Mouse (Mus musculus) liver, postnatal 0 days (tissue): ENCODE data around the gene Stambp. TPM values are rescaled to one million over a fixed set of nuclear protein-coding genes. Genes with fewer than 3 reads are reported as not detected.

Experiments
- ATAC-seq: fragments of 200-750 bp; cut with Nextera tagmentation; 2 replicates; pipeline ENCODE4 v1.8.0; 2017; ENCODE audit warnings: mild to moderate bottlenecking, moderate library complexity
- DNase-seq: peaks from one replicate; pipeline ENCODE4 v3.0.0-alpha.2; 2016
- H3K27ac ChIP-seq: fragments of 300-500 bp; sonication (generic); 2 replicates; pipeline ENCODE4 v1.5.1; 2014; ENCODE audit warnings: antibody characterized with exemption, moderate library complexity, mild to moderate bottlenecking, low read depth
- H3K27me3 ChIP-seq: fragments of 300-500 bp; sonication (generic); 2 replicates; pipeline ENCODE4 v1.6.1; 2014; ENCODE audit warnings: low read length, control low read depth, mixed read lengths; ENCODE audit not compliant: insufficient read depth
- H3K36me3 ChIP-seq: fragments of 300-500 bp; sonication (generic); replicated peaks from 2 replicates; pipeline ENCODE4 v1.6.1; 2014; ENCODE audit warnings: mild to moderate bottlenecking, control low read depth, low read length, moderate library complexity, mixed read lengths; ENCODE audit not compliant: insufficient read depth
- H3K4me1 ChIP-seq: fragments of 300-500 bp; sonication (generic); 2 replicates; pipeline ENCODE4 v1.6.1; 2014; ENCODE audit warnings: antibody characterized with exemption, mild to moderate bottlenecking, control low read depth; ENCODE audit not compliant: insufficient read depth
- H3K4me2 ChIP-seq: fragments of 300-500 bp; sonication (generic); 2 replicates; pipeline ENCODE4 v1.6.1; 2014; ENCODE audit warnings: low read depth, mild to moderate bottlenecking, low read length, moderate library complexity, mixed read lengths
- H3K4me3 ChIP-seq: fragments of 300-500 bp; sonication (generic); 2 replicates; pipeline ENCODE4 v1.5.1; 2014; ENCODE audit warnings: low read depth, low read length
- H3K9ac ChIP-seq: fragments of 300-500 bp; sonication (generic); replicated peaks from 2 replicates; pipeline ENCODE4 v1.6.1; 2014; ENCODE audit warnings: mild to moderate bottlenecking, moderate library complexity
- H3K9me3 ChIP-seq: fragments of 300-500 bp; sonication (generic); 2 replicates; pipeline ENCODE4 v1.6.1; 2016; ENCODE audit warnings: mild to moderate bottlenecking, control low read depth, low read length, mixed read lengths
- CTCF ChIP-seq: sonication (generic); IDR thresholded peaks from 2 replicates; pipeline ENCODE4 v1.5.1; 2016; ENCODE audit warnings: antibody characterized with exemption, low read depth
- EP300 ChIP-seq: IDR thresholded peaks from 2 replicates; pipeline ENCODE4 v1.6.1; 2016; ENCODE audit warnings: antibody characterized with exemption, low read depth, mild to moderate bottlenecking
- WGBS: fragments of 180-500 bp; shearing (Covaris S2); extraction: QIAGEN DNeasy Blood & Tissue Kit; methylation state at CpG from one replicate; pipeline ENCODE4 v1.1.7; 2014; ENCODE audit not compliant: insufficient replicate concordance; 5-methylcytosine and 5-hydroxymethylcytosine counted together
- polyA plus RNA-seq: library from polyadenylated mRNA; unstranded; fragments of >200 nt; fragmentation: Nextera tagmentation; extraction: Ambion mirVana; gene quantifications from 2 replicates; pipeline ENCODE4 v1.2.1, GENCODE M21; 2015

Stambp gene
- polyA plus RNA-seq, 1 experiment from 2014 or later: 9.1 TPM

- no peak overlapping the region for H3K4me3 ChIP-seq
- no peaks in the 10 kb centered on the region for H3K27me3 ChIP-seq
- WGBS: 86% methylated on average over 9 of the region's 9 CpGs
- DNase-seq (no peak), ATAC-seq (no peak)
- H3K27ac ChIP-seq: no peak overlapping the region
- H3K36me3 ChIP-seq: peaks cover 18% of the 10 kb centered on the region; the same call in 1 of the 2 replicates
- TF ChIP-seq EP300 (no peak), CTCF (no peak)
- H3K4me2 ChIP-seq: no peak overlapping the region
- H3K9me3 ChIP-seq: no peaks in the 10 kb centered on the region
- no peaks in the 10 kb centered on the region for H3K4me1 ChIP-seq
- no peak overlapping the region for H3K9ac ChIP-seq
Observed at GRCm38 (mm10) chr6:83496009-83496752, 76.3 kb downstream of the Stambp start.

Other genes with a start within 250 kb of the Stambp start
- gene Mthfd2, start 246.8 kb downstream of the Stambp start, polyA plus RNA-seq: 16.6 and 20.9 TPM in 2 replicates
- gene Mob1a, start 246.7 kb downstream of the Stambp start, polyA plus RNA-seq: 17.2 and 20.9 TPM in 2 replicates
- gene Bola3, start 223.6 kb downstream of the Stambp start, polyA plus RNA-seq: 277 and 286 TPM in 2 replicates
- 7.9 and 8.5 TPM in 2 replicates for gene Tet3, start 113.6 kb downstream of the Stambp start, polyA plus RNA-seq
- gene Dguok, start 65.8 kb downstream of the Stambp start, polyA plus RNA-seq: 24.7 and 25.8 TPM in 2 replicates
- gene Actg2, start 36.5 kb downstream of the Stambp start, polyA plus RNA-seq: 2.1 and 2.6 TPM in 2 replicates
- gene Clec4f, start 83.5 kb upstream of the Stambp start, polyA plus RNA-seq: 72.5 and 75.0 TPM in 2 replicates
- gene Cd207, start 105.1 kb upstream of the Stambp start, polyA plus RNA-seq: 1.3 and 1.6 TPM in 2 replicates
- gene Vax2, start 138.5 kb upstream of the Stambp start, polyA plus RNA-seq: not detected in 2 replicates
- not detected in 2 replicates for gene Atp6v1b1, start 170.3 kb upstream of the Stambp start, polyA plus RNA-seq
- gene Ankrd53, start 189.9 kb upstream of the Stambp start, polyA plus RNA-seq: not detected in 2 replicates
- 68.3 and 74.9 TPM in 2 replicates for gene Tex261, start 203.1 kb upstream of the Stambp start, polyA plus RNA-seq
- 20.4 and 20.9 TPM in 2 replicates for gene Nagk, start 222.3 kb upstream of the Stambp start, polyA plus RNA-seq